Mouse (Mus musculus) spleen, adult 2 months (tissue): Measurements from ENCODE around the gene Ola1.

ENCODE experiments used
- CTCF ChIP-seq: fragments of 200-500 bp; IDR thresholded peaks from 2 replicates; pipeline ENCODE4 v1.5.1; 2011; ENCODE audit warnings: mild to moderate bottlenecking, inconsistent platforms; ENCODE audit not compliant: insufficient read depth, insufficient read length, insufficient replicate concordance; ENCODE audit errors: extremely low read depth
- POLR2A ChIP-seq: fragments of 200-500 bp; IDR thresholded peaks from 2 replicates; pipeline ENCODE4 v1.6.1; 2011; ENCODE audit warnings: low read depth, low read length, inconsistent platforms

GRCm38 (mm10) chr2:73248701-73249100, 30.0 kb upstream of the Ola1 start:
- TF ChIP-seq CTCF: no peak
- no peak for TF ChIP-seq POLR2A
